Mouse (Mus musculus): ENCODE data around the gene Dcst2. TPM values are rescaled to one million over a fixed set of nuclear protein-coding genes. Genes with fewer than 3 reads are reported as not detected.

Dcst2 gene
- 0.20 TPM for polyA plus RNA-seq (2017; shearing (Covaris generic))

GRCm38 (mm10) chr3:89361675-89362074 is at the start of gene Dcst2:
Gene Dcst2 (plus strand): TSS chr3:89361975.

DNA sequence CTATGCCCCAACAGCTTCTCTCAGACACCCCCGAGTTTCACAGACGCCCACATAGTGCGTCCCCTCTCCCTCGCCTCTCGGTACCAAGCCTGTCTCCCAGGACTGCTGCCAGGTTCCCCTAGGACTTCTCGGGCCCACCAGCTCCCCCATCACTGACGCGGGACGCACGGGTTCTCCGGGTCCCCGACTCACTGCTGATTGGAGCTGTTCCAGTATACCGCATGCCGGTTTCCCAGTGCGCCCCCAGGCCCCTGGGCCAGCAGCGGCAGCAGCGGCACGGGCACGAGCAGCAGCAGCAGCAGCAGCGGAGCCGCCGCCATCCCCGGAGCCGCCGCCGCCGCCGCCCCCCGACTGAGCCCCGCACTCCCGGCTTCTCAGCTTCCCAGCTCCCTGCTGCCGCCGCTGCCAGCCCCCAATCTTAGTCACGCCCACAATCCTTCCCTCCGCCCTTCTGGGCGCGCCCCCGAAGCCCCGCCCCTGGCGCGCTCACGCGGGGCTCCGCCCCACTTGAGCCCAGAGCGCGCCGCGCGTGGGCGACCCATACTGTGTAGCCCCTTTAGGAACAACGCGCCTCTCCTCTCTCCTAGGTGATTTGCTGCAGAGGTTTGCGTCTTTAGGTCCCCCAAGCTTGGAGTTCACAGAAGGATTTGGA is 39.1 kb upstream of the Dcst2 start, which contains the start of gene Efna3:
Gene Efna3 (minus strand): TSS at position 452 of the 652 bp plus-strand sequence.

GRCm38 (mm10) chr3:89337721-89338578 is 23.8 kb upstream of the Dcst2 start, which contains the start of gene Efna4:
Gene Efna4 (minus strand): TSS chr3:89338028.

DNA sequence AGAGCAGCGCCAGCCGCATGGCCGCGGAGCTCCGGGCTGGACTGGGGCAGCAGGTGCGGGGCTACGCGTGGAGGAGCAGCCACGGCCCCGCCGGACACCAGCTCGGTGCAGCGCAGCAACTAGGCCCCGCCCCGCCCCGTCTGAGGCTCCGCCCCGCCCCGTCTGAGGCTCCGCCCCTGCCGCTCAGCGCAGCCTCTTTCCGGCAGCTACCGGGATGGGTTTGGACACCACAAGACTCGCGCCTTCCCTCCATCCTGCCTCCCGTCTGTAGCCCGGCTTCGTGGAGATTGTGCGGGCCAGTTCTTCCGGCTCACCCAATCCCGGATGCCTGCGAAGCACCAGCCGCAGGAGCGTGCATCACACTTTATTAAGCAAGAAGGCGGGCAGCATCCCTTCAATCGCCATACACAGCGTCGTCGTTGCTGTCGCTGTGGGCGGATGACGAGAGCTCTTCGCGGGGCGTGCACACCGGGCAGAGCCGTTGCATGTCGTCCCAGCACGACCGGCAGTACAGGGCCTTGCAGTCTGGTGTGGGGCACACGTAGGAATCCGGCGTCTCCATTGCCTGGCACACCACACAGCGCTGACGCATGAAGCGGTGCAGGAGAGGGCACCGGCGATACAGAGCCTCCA is 11.8 kb upstream of the Dcst2 start, which contains the start of gene Adam15:
Gene Adam15 (minus strand): TSS at position 128 of the 633 bp plus-strand sequence.

GRCm38 (mm10) chr3:89365153-89365485 is 3.3 kb downstream of the Dcst2 start, which contains the start of gene Dcst1:
Gene Dcst1 (minus strand): TSS chr3:89365253.

GRCm38 (mm10) chr3:89394006-89394893 is 32.5 kb downstream of the Dcst2 start, which contains the start of gene Zbtb7b:
Gene Zbtb7b (minus strand): TSS chr3:89394776.

DNA sequence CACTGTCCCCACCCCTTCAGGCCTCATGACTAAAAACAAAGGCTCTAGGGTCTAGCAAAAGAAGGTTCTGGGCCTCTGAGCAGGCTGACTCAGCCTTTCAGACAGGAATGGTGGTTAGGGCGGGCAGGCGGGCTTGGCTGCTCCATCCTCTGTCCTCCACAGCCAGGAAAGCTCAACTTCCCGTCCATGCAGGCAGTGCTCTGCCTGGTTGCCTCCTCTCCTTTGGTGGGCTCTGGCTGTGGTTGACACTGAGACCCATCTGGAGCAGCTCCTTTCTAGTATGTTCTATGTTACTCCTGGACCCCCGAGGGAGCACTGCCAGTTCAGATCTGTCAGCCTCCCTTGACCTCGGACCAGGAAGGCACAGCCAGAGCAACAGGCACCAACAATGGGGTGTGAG is 40.9 kb downstream of the Dcst2 start, which contains the start of gene Lenep:
Gene Lenep (minus strand): TSS at position 101 of the 400 bp plus-strand sequence.

GRCm38 (mm10) chr3:89411490-89412393 is 50.0 kb downstream of the Dcst2 start, which contains the start of gene Flad1:
Gene Flad1 (minus strand): TSS chr3:89411870.

GRCm38 (mm10) chr3:89418170-89418860 is 56.5 kb downstream of the Dcst2 start, which contains the start of the genes Cks1b and Shc1:
Gene Cks1b (minus strand): TSS chr3:89418383.
Gene Shc1 (plus strand): TSS chr3:89418443.

Other genes with a start within 250 kb of the Dcst2 start
- not detected for gene Pklr, start 225.8 kb upstream of the Dcst2 start, polyA plus RNA-seq (2017; shearing (Covaris generic))
- 2.3 TPM for gene Hcn3, start 201.8 kb upstream of the Dcst2 start, polyA plus RNA-seq (2017; shearing (Covaris generic))
- gene Clk2, start 197.2 kb upstream of the Dcst2 start, polyA plus RNA-seq (2017; shearing (Covaris generic)), result 106 TPM
- 217 TPM for gene Scamp3, start 184.5 kb upstream of the Dcst2 start, polyA plus RNA-seq (2017; shearing (Covaris generic))
- 143 TPM for gene Fam189b, start 178.8 kb upstream of the Dcst2 start, polyA plus RNA-seq (2017; shearing (Covaris generic))
- 72.7 TPM for gene Gba, start 159.0 kb upstream of the Dcst2 start, polyA plus RNA-seq (2017; shearing (Covaris generic))
- gene Thbs3, start 146.8 kb upstream of the Dcst2 start, polyA plus RNA-seq (2017; shearing (Covaris generic)), result 1.5 TPM
- 102 TPM for gene Mtx1, start 134.9 kb upstream of the Dcst2 start, polyA plus RNA-seq (2017; shearing (Covaris generic))
- not detected for gene Muc1, start 132.9 kb upstream of the Dcst2 start, polyA plus RNA-seq (2017; shearing (Covaris generic))
- gene Krtcap2, start 116.0 kb upstream of the Dcst2 start, polyA plus RNA-seq (2017; shearing (Covaris generic)), result 161 TPM
- gene Trim46, start 115.7 kb upstream of the Dcst2 start, polyA plus RNA-seq (2017; shearing (Covaris generic)), result 1.1 TPM
- gene Dpm3, start 102.6 kb upstream of the Dcst2 start, polyA plus RNA-seq (2017; shearing (Covaris generic)), result 74.9 TPM
- gene Slc50a1, start 91.4 kb upstream of the Dcst2 start, polyA plus RNA-seq (2017; shearing (Covaris generic)), result 189 TPM
- not detected for gene Efna1, start 80.8 kb upstream of the Dcst2 start, polyA plus RNA-seq (2017; shearing (Covaris generic))
- gene Efna3, start 39.0 kb upstream of the Dcst2 start, polyA plus RNA-seq (2017; shearing (Covaris generic)), result not detected
- 0.21 TPM for gene Efna4, start 23.9 kb upstream of the Dcst2 start, polyA plus RNA-seq (2017; shearing (Covaris generic))
- 11.3 TPM for gene Adam15, start 12.0 kb upstream of the Dcst2 start, polyA plus RNA-seq (2017; shearing (Covaris generic))
- gene Dcst1, start 3.3 kb downstream of the Dcst2 start, polyA plus RNA-seq (2017; shearing (Covaris generic)), result 0.25 TPM
- gene Zbtb7b, start 32.8 kb downstream of the Dcst2 start, polyA plus RNA-seq (2017; shearing (Covaris generic)), result 14.2 TPM
- gene Lenep, start 40.8 kb downstream of the Dcst2 start, polyA plus RNA-seq (2017; shearing (Covaris generic)), result 0.31 TPM
- 25.3 TPM for gene Flad1, start 49.9 kb downstream of the Dcst2 start, polyA plus RNA-seq (2017; shearing (Covaris generic))
- 10.2 TPM for gene Cks1b, start 56.4 kb downstream of the Dcst2 start, polyA plus RNA-seq (2017; shearing (Covaris generic))
- gene Shc1, start 56.5 kb downstream of the Dcst2 start, polyA plus RNA-seq (2017; shearing (Covaris generic)), result 79.2 TPM
- 47.2 TPM for gene Pygo2, start 68.2 kb downstream of the Dcst2 start, polyA plus RNA-seq (2017; shearing (Covaris generic))
- 82.6 TPM for gene Pbxip1, start 74.7 kb downstream of the Dcst2 start, polyA plus RNA-seq (2017; shearing (Covaris generic))
- 9.9 TPM for gene Pmvk, start 92.6 kb downstream of the Dcst2 start, polyA plus RNA-seq (2017; shearing (Covaris generic))
- not detected for gene Kcnn3, start 158.2 kb downstream of the Dcst2 start, polyA plus RNA-seq (2017; shearing (Covaris generic))

All from naive thymus-derived CD4-positive, alpha-beta T cell, adult 5 months (primary cell).